Comparison of ENCODE assay signal across 12 mouse cellular contexts in genomic region chr6:48741273-48741672, GRCm38 (mm10). TPM values are rescaled to one million over a fixed set of nuclear protein-coding genes. Genes with fewer than 3 reads are reported as not detected.
A peak's percentile ranks its signal among the peaks of the same experiment; 100 is the strongest.
DNase-seq lines count a peak whose midpoint lies in the region; ATAC-seq and TF ChIP-seq lines count a peak whose summit lies in the region.
"Had no signal": no experiment of that assay in that cellular context is flagged by ENCODE, and none has a peak within 500 bp of the region (broad histone marks: within the 10 kb centered on the region; RNA-seq: fewer than 3 reads in every experiment).

No protein-coding gene starts in this region.

- TF ChIP-seq CTCF in intestine, postnatal 0 days (IDR thresholded peaks at IDR 0.05; ENCODE audit: low read depth) = no peak
- no peak for TF ChIP-seq CTCF in thymus, adult 2 months (IDR thresholded peaks at IDR 0.05; ENCODE audit: borderline replicate concordance, control insufficient read depth, extremely low read depth, insufficient read depth, low read length, poor library complexity)

- no peaks in the 10 kb centered on the region for H3K9me3 ChIP-seq in kidney, embryonic 16.5 days (ENCODE audit: low read length)
- H3K9me3 ChIP-seq in intestine, postnatal 0 days (ENCODE audit: control insufficient read depth) = no peaks in the 10 kb centered on the region

- no peak overlapping the region; the same call in 1 of the 2 replicates for H3K9ac ChIP-seq in kidney, embryonic 16.5 days (replicated peaks; ENCODE audit: low read length)
- H3K9ac ChIP-seq in intestine, postnatal 0 days (ENCODE audit: low read depth, low read length) = no peak overlapping the region

- TF ChIP-seq POLR2A in thymus, adult 2 months (IDR thresholded peaks at IDR 0.05; ENCODE audit: control insufficient read depth, extremely low read depth, insufficient read depth, low read length, poor library complexity) = no peak

- peaks cover 17% of the 10 kb centered on the region for H3K4me1 ChIP-seq in kidney, embryonic 16.5 days (ENCODE audit: insufficient read depth, low read length)
- peaks cover 12% of the 10 kb centered on the region for H3K4me1 ChIP-seq in intestine, postnatal 0 days (replicated peaks; ENCODE audit: control insufficient read depth, insufficient read depth, low read length)
- H3K4me1 ChIP-seq in thymus, adult 2 months (replicated peaks; ENCODE audit: control insufficient read depth, insufficient read depth, low read length) = peaks cover 40% of the 10 kb centered on the region

- WGBS in kidney, embryonic 16.5 days = 16% methylated on average over 3 of the region's 3 CpGs
- 27% methylated on average over 3 of the region's 3 CpGs for WGBS in intestine, postnatal 0 days
- WGBS in thymus, adult 2 months = 4% methylated on average over 3 of the region's 3 CpGs

- H3K27me3 ChIP-seq in kidney, embryonic 16.5 days (ENCODE audit: insufficient read depth, low read length) = peaks cover 11% of the 10 kb centered on the region
- no peaks in the 10 kb centered on the region for H3K27me3 ChIP-seq in intestine, postnatal 0 days (replicated peaks; ENCODE audit: control insufficient read depth, insufficient read depth, low read length)
- H3K27me3 ChIP-seq in thymus, adult 2 months (ENCODE audit: control insufficient read depth, insufficient read depth, low read length) = no peaks in the 10 kb centered on the region

- peak; percentile 59; the same call in 1 of the 2 replicates for ATAC-seq in kidney, embryonic 16.5 days (ENCODE audit: low FRiP score, low TSS enrichment)
- no peak for ATAC-seq in intestine, postnatal 0 days
- ATAC-seq: inflammation-experienced regulatory T-cells, adult 6 months had no signal

- peak overlapping the region; percentile 84 for H3K27ac ChIP-seq in kidney, embryonic 16.5 days (ENCODE audit: low read length)
- H3K27ac ChIP-seq in intestine, postnatal 0 days (ENCODE audit: low read depth, low read length) = no peak overlapping the region
- peak overlapping the region; percentile 99 for H3K27ac ChIP-seq in thymus, adult 2 months (ENCODE audit: control insufficient read depth, insufficient read depth, low read length)
- H3K27ac ChIP-seq: macrophage had no signal

- peak overlapping the region; percentile 90 for H3K4me2 ChIP-seq in kidney, embryonic 16.5 days (replicated peaks; ENCODE audit: low read depth, low read length)
- H3K4me2 ChIP-seq in intestine, postnatal 0 days (replicated peaks; ENCODE audit: low read depth) = peak overlapping the region; percentile 85

- no peaks in the 10 kb centered on the region for H3K36me3 ChIP-seq in kidney, embryonic 16.5 days (ENCODE audit: insufficient read depth, low read length)
- H3K36me3 ChIP-seq in intestine, postnatal 0 days (ENCODE audit: control insufficient read depth, insufficient read depth) = no peaks in the 10 kb centered on the region
- H3K36me3 ChIP-seq in thymus, adult 2 months (ENCODE audit: control insufficient read depth, insufficient read depth, low read length) = peaks cover 14% of the 10 kb centered on the region

- H3K4me3 ChIP-seq in kidney, embryonic 16.5 days (ENCODE audit: low read length) = no peak overlapping the region
- no peak overlapping the region for H3K4me3 ChIP-seq in intestine, postnatal 0 days (ENCODE audit: low read depth, low read length)
- peak overlapping the region; percentile 98 for H3K4me3 ChIP-seq in thymus, adult 2 months (ENCODE audit: control insufficient read depth, insufficient read depth, low read length)
- H3K4me3 ChIP-seq: myocyte had no signal

- DNase-seq in kidney, postnatal 10 days = no peak
- DNase-seq in ZHBTc4 (ENCODE audit: low read depth, low spot score) (peak; percentile 42), MN1 (ENCODE audit: low spot score) (no peak)
- peak; percentile 62 for DNase-seq in thymus, adult 2 months
- no peak for DNase-seq in layer of hippocampus, adult 9-11 months
- DNase-seq: cerebellum, postnatal 14 days; right cerebral cortex, adult 18-20 months had no signal

RNA-seq across cellular contexts. Expression of gene Gimap1, which starts 2.4 kb away (rescaled TPM):
- 39.5 and 43.2 TPM in 2 replicates for polyA plus RNA-seq in kidney, embryonic 16.5 days (2015; fragmentation: Nextera tagmentation; extraction: Ambion mirVana)
- 15.2 and 17.8 TPM in 2 replicates for polyA plus RNA-seq in intestine, postnatal 0 days (2015; fragmentation: Nextera tagmentation; extraction: Ambion mirVana)
- 94.7 and 98.1 TPM in 2 replicates for polyA plus RNA-seq in thymus, adult 2 months (2012; rRNA removed)
- polyA plus RNA-seq: macrophage, myocyte had no signal

RNA-seq across cellular contexts. Expression of gene Gimap5, which starts 4.7 kb away (rescaled TPM):
- 18.0 and 19.9 TPM in 2 replicates for polyA plus RNA-seq in kidney, embryonic 16.5 days (2015; fragmentation: Nextera tagmentation; extraction: Ambion mirVana)
- 8.4 and 10.6 TPM in 2 replicates for polyA plus RNA-seq in intestine, postnatal 0 days (2015; fragmentation: Nextera tagmentation; extraction: Ambion mirVana)
- polyA plus RNA-seq in thymus, adult 2 months (2012; rRNA removed) = 34.0 and 35.3 TPM in 2 replicates
- polyA plus RNA-seq: macrophage, myocyte had no signal

RNA-seq across cellular contexts. Expression of gene Gimap7, which starts 22.9 kb away (rescaled TPM):
- not detected in 2 replicates for polyA plus RNA-seq in kidney, embryonic 16.5 days (2015; fragmentation: Nextera tagmentation; extraction: Ambion mirVana)
- polyA plus RNA-seq in intestine, postnatal 0 days (2015; fragmentation: Nextera tagmentation; extraction: Ambion mirVana) = 0.09 and 0.16 TPM in 2 replicates
- polyA plus RNA-seq in thymus, adult 2 months (2012; rRNA removed) = 3.8 and 6.3 TPM in 2 replicates
- polyA plus RNA-seq: myocyte had no signal

RNA-seq across cellular contexts. Expression of gene Gm28053, which starts 22.9 kb away (rescaled TPM):
- 1.4 and 2.4 TPM in 2 replicates for polyA plus RNA-seq in kidney, embryonic 16.5 days (2015; fragmentation: Nextera tagmentation; extraction: Ambion mirVana)
- 1.3 and 2.3 TPM in 2 replicates for polyA plus RNA-seq in intestine, postnatal 0 days (2015; fragmentation: Nextera tagmentation; extraction: Ambion mirVana)
- 0.36 and 0.88 TPM in 2 replicates for polyA plus RNA-seq in thymus, adult 2 months (2012; rRNA removed)
- polyA plus RNA-seq: macrophage, myocyte had no signal

RNA-seq across cellular contexts. Expression of gene Gimap3, which starts 29.4 kb away (rescaled TPM):
- 0.19 TPM in 1 of 2 replicates, not detected in the other for polyA plus RNA-seq in kidney, embryonic 16.5 days (2015; fragmentation: Nextera tagmentation; extraction: Ambion mirVana)
- 0.58 and 0.64 TPM in 2 replicates for polyA plus RNA-seq in intestine, postnatal 0 days (2015; fragmentation: Nextera tagmentation; extraction: Ambion mirVana)
- polyA plus RNA-seq in thymus, adult 2 months (2012; rRNA removed) = 48.2 and 61.3 TPM in 2 replicates
- polyA plus RNA-seq: myocyte had no signal

Comparison
In these comparisons a context has a peak if more than half of its experiments do, and no peak if none do; other contexts are left out.
1. DNase-seq: peak in ZHBTc4 (single experiment) and thymus, adult 2 months (single experiment); none in kidney, postnatal 10 days (single experiment), layer of hippocampus, adult 9-11 months (single experiment) and MN1 (single experiment).